Mouse (Mus musculus): ENCODE data around the gene Kcnn3.

GRCm38 (mm10) chr3:89653231-89653954, 133.4 kb downstream of the Kcnn3 start:
- TF ChIP-seq CTCF (IDR thresholded peaks at IDR 0.05; ENCODE audit: low read depth, low read length) (no peak), POLR2A (IDR thresholded peaks at IDR 0.05; ENCODE audit: borderline replicate concordance, low read depth, low read length) (no peak)
